Mouse (Mus musculus): ENCODE measurements around the gene Rsph14.

Rsph14 gene

DNA sequence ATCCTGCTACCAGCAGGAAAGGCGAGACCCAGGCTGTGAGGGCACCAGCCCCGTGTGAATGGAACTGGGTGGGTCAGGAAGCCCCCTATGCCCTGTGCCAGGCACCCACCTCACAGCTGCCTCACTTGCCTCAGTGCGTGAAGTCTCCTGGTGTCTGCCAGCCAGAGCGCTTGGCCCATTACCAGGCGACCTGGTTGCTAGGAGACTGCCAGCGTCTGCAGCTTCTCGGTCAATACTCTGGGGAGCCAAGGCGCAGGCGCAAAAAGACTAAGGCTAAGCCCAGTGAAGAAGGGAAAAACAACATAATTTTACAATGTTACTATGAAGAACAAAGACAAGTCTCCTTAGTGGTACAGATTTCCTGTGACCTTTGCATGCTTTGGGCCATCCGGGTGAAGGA is at the start of gene Rsph14:
TSS of gene Rsph14 (minus strand) at position 192 of the 400 bp plus-strand sequence.
- DNase-seq (ENCODE audit: low read depth, low spot score), result peak; percentile 75

DNA sequence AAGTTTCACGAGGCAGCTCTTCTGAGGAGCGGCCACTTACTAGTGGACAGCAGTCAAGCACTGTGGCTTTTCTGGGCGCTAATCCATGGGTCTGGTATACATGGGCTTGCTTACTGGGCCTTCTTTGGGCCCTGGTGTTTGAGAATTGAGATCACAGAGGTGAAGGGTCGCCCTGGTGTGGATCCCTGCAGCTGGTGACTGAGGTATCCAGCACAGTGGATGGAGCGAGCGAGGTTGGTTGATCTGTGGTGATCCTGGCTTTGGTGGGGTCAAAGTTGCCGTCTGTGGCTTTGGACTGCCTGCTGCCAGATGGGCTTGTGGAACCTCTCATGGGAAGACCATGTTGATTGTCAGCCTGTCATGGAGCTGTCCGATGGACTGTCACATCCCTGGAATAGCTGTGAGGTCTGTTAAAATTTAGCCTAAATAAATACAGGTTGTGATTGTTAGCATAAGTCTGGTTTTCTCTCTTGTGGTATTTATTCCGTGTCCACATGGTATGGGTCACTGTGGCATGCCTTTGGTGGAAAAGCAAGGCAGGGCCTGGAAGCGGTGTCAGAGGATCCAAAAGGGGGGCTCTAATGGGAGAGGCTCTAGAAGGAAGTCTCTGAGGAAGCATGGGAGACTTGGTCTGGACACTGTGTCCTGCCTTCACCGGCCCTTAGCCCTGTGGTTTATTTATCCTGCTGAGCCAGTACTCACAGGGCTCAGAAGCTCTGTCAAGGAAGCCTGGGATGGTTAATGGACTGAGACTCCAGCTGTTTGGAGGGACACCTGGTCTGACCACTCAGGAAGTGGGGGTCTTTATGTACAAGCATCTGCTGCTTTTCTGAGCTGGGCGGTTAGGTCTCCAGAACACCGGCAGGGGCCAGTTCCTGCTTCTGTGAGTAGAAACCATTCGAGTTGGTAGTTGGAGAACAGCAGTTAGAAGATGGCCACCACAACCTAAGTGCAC is 46.1 kb upstream of the Rsph14 start:
- DNase-seq (ENCODE audit: low read depth, low spot score), result no peak

DNA sequence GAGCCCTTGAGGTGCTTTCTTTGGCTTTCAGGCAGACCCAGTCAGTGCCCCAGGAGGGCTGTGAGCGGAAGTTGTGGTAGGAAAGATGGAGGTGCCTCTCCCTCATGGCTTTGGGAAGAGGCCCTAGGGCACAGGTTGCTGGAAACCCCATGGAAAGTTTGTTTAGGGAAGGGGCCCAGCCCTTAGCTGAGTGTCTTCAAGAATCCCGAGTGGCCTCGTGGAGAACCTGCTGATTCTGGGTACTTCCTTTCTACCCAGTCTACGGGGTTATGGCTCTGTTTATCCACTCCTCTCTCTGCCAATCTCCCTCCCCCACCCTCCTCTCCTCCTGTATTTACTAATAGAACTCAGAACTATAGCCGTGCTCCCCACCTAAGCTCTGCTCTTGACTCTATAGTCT is 43.3 kb upstream of the Rsph14 start:
- DNase-seq (ENCODE audit: low read depth, low spot score), result no peak

DNA sequence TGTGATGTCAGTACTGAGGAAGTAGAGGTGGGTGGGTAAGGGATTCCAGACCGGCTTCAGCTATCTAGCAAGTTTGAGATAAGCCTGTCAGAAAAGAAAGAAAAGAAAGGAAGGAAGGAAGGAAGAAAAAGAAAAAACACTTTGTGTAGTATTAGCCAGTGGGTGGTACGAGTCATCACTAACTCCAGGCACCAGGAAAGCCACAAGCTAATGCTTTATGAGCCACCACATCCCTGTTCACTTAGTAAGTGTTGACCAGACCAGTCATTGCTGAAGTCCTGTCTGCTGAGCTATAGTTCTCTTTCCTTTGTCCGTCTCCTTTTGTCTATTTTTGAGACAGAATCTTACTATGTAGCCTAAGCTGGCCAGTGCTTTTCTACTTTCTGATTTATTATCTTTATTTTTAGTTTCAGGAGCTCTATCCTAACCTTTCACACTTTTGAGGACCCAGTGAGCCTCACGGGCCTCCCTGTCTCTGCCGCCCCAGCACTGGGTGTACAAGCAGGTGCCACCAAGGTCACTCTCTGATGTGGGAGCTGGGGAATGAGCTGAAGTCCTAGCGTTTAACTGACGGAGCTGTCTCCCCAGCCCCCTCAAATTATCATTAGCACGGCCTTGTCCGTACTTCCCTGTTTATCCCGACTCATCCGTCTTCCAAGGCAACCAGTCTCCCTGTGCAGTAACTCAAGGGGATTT is 38.0 kb upstream of the Rsph14 start:
- DNase-seq (ENCODE audit: low read depth, low spot score), result no peak

DNA sequence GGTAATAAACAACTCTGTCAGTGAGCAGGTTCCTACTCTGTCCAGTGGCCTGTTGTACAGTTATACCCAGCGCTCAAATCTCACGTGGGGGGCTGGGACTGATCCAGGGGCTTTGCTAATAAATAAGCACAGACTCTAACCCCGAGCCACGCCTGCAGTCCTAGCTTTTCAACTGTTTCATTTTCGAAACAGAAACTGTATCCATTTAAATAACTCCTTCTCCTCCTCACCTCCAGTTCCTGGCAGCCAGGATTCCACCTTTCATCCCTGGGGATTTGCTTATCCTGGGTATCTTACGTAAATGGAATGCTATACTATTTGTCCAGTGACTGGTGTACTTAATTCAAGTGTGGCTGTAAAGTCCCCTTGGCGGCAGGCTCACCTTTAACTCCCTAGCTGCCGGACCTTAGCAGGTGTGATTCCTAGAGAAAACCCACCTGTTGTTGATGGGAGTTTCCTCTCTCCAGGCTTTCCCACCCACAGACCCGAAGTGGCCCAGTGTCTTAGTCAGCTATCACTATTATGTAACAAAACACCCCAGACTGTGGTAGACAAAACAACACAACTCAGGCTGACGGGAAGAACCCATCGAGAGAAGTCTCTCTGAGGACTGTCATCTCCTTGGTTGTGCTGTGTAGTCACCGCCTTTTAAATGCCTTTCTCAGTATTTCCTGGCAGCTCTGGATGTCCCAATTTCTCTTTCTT is 36.4 kb upstream of the Rsph14 start:
- DNase-seq (ENCODE audit: low read depth, low spot score), result no peak

DNA sequence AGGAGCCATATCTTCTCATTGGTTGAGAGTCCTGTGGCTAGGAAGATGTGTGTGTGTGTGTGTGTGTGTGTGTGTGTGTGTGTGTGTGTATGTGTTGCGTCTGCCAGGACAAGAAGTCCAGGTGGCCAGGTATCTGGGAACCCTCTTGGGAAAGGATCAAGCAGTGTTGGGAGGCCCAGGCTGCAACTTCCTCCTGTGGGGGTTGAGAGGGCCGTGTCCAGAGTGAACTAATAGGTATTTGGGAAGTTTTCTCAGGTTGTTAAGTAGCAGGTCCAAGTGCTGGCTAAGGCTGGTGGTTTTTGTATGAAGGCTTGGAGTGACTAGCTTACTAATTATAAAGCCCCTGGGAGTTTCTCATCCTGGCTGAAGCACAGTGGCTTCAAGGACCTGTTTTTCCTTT is 35.7 kb upstream of the Rsph14 start:
- DNase-seq (ENCODE audit: low read depth, low spot score), result no peak

DNA sequence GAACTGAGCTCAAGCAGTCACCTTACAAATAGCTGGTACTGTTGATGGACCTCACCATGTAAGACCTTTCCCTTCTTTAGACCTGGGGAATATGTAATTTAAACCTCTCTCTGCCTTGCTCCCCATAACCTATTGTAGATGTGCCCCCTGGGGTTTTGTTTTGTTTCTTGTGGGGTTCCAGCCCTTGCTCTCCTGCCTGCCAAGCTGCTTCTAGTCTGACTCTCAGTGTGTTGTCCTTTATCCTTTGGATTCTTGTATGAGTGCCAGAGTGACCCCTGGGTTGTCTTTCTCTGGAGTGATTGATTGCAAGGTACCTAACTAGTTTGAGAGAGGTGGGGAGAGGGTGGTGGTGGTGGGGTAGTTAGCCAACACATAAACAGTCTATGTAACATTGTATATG is 35.1 kb upstream of the Rsph14 start:
- DNase-seq (ENCODE audit: low read depth, low spot score), result no peak

DNA sequence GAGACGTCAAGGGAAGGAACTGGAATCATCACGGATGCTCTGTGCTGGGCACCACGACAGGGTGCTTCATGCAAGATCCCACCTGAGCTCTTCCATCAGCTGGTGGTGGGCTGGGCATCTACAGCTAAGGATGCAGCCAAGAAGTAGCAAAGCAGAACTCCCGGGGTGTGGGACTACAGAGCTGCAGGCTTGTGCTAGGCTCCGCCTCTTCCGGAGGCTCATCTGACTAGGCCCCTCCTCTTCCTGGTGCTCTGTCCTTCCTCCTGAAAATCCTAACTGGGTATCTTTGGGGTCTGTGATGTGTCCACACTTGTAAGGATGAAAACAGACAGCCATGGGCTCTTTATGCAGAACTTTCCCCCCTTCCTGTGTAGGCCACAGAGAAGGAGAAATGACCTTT is 33.3 kb upstream of the Rsph14 start:
- no peak for DNase-seq (ENCODE audit: low read depth, low spot score)

DNA sequence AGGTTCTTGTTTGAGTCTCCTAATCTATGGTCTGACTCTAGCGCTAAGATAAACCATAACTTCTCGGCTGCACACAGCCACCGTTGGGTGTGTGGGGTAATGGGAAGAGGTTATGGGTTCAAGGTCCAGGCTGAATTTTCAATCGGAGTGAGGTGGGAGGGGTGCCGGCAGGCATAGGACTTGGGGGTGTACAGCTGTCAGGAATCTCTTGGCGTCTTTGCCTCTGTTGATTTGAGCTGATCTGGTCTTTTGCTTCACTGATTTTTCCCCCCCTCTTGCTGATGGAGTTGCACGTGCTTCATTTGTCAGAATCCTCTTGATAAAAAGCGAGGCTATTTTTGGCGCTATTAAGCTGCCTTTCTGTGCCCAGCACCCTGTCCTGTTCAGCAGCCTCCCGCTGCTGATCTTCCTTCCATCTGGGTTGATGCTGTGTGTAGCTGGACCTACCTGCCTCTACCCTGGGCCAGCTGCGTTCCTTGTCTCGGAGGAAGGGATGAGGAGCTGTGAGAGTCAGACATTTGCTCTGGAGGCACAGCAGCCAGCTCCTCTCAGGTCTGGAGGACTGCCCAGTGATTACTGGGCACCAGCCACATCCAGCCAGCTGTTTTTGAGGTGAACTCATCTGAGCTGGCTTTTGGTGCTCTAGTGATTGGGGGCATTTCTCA is 31.0 kb upstream of the Rsph14 start:
- DNase-seq (ENCODE audit: low read depth, low spot score), result no peak

DNA sequence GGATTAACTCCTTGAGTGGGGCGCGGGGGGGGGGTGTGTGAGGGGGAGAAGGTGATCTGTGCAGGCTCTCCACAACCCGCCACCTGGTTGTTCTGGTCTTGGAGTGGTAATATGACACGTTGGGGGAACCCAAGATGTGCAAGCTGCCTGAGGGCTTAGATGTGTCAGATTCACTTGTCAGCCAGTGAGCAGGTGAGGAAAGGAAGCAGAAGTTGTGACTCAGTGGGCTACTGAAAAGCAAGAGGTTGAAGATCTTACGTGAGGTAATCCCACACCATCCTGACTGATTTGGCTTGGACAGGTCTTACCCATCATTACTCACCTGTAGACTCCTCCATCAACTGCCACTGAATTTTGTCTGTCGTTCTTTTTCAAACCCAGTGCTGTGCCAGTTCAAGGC is 30.2 kb upstream of the Rsph14 start:
- no peak for DNase-seq (ENCODE audit: low read depth, low spot score)

DNA sequence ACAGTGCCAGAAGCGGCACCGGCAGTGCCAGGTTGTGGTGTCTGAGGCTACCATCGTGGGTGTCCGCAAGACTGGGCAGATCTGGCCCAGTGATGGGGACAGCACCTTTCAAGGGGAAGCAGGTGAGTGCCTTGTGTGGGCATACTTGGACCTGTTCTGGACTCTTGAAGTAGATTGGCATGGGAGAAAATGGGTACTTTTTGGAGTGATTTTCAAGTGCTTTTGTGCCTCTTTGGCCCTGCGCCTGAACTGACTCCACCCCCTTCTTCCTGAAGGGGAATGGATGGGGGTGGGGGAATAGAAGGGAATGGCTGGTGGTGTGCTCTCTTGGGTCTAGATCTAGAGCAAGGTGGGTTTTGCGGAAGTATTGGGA is 29.8 kb upstream of the Rsph14 start:
- no peak for DNase-seq (ENCODE audit: low read depth, low spot score)

DNA sequence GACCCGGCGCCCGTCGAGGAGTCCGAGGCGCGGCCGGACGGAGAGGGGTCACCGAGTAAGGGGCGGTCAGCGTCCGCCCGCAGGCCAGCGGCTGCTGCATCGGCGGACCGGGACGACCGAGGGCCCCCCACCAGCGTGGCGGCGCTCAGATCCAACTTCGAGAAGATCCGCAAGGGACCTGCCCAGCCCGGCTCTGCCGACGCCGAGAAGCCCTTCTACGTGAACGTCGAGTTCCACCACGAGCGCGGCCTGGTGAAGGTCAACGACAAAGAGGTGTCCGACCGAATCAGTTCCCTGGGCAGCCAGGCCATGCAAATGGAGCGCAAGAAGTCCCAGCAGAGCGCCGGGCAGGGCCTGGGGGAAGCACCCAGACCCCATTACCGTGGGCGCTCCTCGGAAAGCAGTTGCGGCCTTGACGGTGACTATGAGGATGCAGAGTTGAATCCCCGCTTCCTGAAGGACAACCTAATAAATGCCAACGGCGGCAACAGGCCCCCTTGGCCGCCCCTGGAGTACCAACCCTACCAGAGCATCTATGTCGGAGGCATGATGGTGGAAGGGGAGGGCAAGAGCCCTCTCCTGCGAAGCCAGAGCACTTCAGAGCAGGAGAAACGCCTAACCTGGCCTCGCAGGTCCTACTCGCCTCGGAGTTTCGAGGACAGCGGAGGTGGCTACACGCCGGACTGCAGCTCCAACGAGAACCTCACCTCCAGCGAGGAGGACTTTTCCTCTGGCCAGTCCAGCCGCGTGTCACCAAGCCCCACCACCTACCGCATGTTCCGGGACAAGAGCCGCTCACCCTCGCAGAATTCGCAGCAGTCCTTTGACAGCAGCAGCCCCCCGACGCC is 29.2 kb upstream of the Rsph14 start:
- DNase-seq (ENCODE audit: low read depth, low spot score), result no peak

DNA sequence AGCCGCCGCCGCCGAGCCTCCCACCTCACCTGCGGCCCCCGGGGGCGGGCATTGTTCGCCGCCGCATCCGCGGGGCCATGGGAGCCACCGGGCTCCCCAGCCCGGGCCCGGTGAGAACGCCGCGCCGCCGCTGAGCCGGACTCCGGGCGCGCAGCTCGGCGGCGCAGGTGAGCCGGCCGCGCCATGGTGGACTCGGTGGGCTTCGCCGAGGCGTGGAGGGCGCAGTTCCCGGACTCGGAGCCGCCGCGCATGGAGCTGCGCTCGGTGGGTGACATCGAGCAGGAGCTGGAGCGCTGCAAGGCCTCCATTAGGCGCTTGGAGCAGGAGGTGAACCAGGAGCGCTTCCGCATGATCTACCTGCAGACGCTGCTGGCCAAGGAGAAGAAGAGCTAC is 28.5 kb upstream of the Rsph14 start:
- DNase-seq (ENCODE audit: low read depth, low spot score), result no peak

DNA sequence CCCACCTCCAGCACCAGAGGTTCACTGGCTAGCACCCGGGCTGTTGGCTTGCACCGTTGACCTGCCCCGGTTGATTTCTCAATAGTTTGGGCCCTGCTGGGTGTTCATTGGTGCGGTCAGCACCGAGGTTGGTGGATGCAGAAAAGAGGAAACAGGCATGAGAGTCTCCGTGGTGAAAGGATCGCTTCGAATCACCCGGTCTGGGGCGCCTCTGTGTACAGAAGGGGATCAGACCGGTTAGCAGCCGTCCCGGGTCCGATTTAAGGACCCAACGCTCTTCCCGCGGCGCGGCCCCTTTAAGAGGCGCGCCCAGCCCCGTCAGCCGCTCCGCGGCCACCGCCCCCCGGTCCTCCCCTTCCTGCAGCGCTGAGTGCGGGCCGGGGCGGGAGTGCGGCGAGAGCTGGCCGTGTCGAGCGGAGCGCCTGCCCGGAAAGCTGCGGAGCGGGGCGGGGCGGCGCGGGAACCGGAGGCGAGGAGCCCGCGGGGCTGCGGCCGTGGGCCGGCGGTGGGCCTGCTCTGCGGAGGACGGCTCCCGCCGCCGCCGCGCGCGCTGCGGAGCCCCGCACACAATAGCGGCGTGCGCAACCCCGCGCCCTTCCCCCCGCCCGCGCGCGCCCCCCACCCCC is 27.9 kb upstream of the Rsph14 start, which contains the start of gene Bcr:
TSS of gene Bcr (plus strand) at position 376 of the 626 bp plus-strand sequence.
- DNase-seq (ENCODE audit: low read depth, low spot score), result peak; percentile 62

DNA sequence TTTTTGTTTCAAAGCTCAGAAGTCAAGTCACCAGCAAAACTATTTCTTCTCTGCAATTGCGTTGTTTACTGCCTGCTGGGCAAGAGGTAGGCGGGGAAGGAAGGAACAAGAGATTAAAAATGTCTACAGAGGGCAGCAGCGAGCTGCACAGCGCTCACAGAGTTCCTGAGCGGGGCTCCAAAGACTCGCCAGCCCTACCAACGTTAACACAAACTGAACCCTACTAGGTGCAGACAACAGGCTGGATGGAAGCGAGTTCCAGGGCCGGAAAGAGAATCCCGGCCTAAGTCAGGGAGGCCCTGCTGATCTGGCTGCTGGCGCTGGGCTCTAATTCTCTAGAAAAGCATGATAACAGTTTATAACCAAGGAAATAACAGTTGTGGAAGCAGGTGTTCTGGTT is 27.0 kb upstream of the Rsph14 start:
- no peak for DNase-seq (ENCODE audit: low read depth, low spot score)

DNA sequence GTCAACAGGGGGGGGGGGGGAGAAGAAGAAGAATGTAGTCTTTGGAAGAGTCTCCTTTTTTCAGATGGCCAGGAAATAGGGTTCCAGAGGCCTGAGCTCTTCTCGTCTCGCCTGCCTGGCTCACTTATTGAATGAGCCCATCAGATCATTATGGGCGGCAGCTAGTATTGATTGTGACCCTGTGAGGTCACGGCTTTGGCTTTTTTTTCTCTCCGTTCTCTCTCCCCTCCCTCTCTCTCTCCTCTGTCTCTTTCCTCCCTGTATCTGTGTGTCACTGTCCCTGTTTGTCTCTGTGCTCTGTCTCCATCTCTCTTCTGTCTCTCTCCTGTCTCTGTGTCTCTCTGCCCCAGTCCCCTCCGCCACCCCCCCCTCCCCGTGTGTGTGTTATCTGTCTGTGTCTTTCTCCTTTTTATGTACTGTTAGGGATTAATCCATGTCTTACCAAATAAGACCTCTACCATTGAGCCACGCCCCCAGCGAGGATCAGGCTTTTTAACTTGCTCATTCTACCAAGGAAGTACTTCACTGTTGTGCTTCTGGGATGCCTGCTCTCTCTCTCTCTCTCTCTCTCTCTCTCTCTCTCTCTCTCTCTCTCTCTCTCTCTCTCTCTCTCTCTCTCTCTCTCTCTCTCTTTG is 26.5 kb upstream of the Rsph14 start:
- no peak for DNase-seq (ENCODE audit: low read depth, low spot score)

DNA sequence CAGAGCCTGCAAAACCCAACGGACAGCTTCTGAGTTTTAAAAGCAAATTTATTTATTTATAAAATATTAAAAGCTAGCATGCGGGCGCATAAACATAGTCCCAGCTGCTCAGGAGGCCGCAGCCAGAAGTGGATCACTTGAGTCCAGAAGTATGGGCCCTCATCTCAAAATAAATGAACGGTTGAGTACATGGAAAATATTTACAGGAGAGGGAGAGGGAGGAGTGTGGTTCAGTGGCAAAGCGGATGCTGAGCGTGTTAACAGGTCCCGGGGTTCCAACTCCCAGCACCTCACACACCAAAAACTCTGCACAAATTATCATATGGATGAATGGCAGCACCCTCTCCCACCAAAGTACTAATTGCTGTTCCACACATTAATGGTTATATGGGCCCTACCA is 25.9 kb upstream of the Rsph14 start:
- DNase-seq (ENCODE audit: low read depth, low spot score), result no peak

DNA sequence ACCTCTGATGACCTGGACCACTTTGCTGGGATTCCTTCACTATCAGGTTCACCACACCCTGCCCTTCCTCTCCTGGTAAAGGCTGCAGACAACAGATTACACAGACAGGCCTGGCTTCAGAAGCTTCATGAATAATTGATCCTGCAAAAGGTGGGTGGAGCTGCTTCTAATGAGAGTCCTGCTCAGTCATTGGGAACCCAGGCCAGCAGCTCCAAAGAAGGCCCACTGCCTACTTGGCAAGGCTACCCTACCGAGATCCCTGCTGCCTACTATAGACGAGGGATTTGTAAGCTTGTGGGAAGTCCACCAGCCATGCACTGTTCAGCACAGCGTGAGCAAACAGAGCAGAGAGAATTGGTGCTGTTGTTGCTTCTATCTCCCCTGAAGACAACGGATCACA is 23.9 kb upstream of the Rsph14 start:
- no peak for DNase-seq (ENCODE audit: low read depth, low spot score)

DNA sequence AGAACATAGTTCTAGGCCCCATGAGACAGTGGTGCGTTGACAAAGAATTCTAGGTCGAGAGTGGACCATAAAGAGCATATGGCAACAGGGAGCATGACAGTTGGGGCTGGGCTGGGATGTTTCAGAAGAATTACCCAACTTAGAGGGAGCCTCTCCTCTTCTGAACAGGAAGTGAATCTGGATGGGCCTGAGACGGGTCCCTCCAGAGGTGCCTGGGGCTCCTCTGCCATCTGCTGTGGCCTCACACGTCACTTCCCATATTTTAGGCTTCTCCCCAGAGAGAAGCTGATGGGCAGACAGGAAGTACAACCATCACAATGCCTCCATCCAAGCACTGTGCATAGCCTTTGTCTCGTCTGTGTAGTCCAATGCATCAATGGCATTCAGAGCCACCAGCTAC is 23.3 kb upstream of the Rsph14 start:
- DNase-seq (ENCODE audit: low read depth, low spot score), result no peak

DNA sequence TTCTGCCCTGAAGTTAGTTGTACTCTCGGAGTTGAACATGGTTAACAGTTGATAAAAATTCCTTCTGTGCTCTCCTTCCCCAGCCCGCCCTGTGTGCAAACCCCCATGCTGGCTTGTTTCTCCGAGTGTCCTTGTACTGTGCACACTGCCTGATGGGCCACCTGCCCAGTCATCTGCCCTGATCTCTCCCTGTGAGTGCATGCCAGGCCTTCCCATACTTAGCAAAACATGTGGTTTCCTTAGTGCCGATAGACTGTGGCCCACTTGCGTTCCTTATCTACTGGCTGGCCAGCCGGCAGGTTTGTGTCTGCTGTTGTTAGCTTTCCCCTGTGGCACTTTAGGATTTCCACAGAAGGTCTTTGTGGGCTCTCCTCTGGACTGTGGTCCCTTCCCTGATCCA is 21.7 kb upstream of the Rsph14 start:
- DNase-seq (ENCODE audit: low read depth, low spot score), result no peak
